Mouse (Mus musculus) liver, embryonic 13.5 days (tissue): Measurements from ENCODE around the gene Retreg1. TPM values are rescaled to one million over a fixed set of nuclear protein-coding genes. Genes with fewer than 3 reads are reported as not detected.
"Not testable (repeated sequence)": the region's sequence is repeated elsewhere in the genome, so short reads cannot be mapped to it uniquely, and the experiment has no call there.

Source experiments
- ATAC-seq: fragments of 200-750 bp; cut with Nextera tagmentation; 2 replicates; pipeline ENCODE4 v1.8.0; 2017; ENCODE audit warnings: low read depth, mild to moderate bottlenecking, moderate number of reproducible peaks, moderate library complexity
- DNase-seq: peaks from one replicate; pipeline ENCODE4 v3.0.0; 2022
- H3K27ac ChIP-seq: fragments of 300-500 bp; sonication (generic); 2 replicates; pipeline ENCODE4 v1.5.1; 2015; ENCODE audit warnings: moderate library complexity, mild to moderate bottlenecking, inconsistent platforms
- H3K27me3 ChIP-seq: fragments of 300-500 bp; sonication (generic); 2 replicates; pipeline ENCODE4 v1.6.1; 2015; ENCODE audit warnings: mild to moderate bottlenecking, inconsistent platforms
- H3K36me3 ChIP-seq: fragments of 300-500 bp; sonication (generic); 2 replicates; pipeline ENCODE4 v1.6.1; 2015; ENCODE audit warnings: mild to moderate bottlenecking, inconsistent platforms
- H3K4me1 ChIP-seq: fragments of 300-500 bp; sonication (generic); replicated peaks from 2 replicates; pipeline ENCODE4 v1.6.1; 2015; ENCODE audit warnings: inconsistent platforms
- H3K4me2 ChIP-seq: fragments of 300-500 bp; sonication (generic); 2 replicates; pipeline ENCODE4 v1.6.1; 2015; ENCODE audit warnings: inconsistent platforms, mild to moderate bottlenecking, moderate library complexity
- H3K4me3 ChIP-seq: fragments of 300-500 bp; sonication (generic); replicated peaks from 2 replicates; pipeline ENCODE4 v1.5.1; 2015; ENCODE audit warnings: mild to moderate bottlenecking, inconsistent platforms
- H3K9ac ChIP-seq: fragments of 300-500 bp; sonication (generic); 2 replicates; pipeline ENCODE4 v1.6.1; 2015; ENCODE audit warnings: mild to moderate bottlenecking, inconsistent platforms
- H3K9me3 ChIP-seq: fragments of 300-500 bp; sonication (generic); replicated peaks from 2 replicates; pipeline ENCODE4 v1.6.1; 2016; ENCODE audit warnings: inconsistent platforms
- WGBS: fragments of 180-500 bp; shearing (Covaris S2); methylation state at CpG from one replicate; pipeline ENCODE4 v1.1.7; 2015; ENCODE audit not compliant: insufficient replicate concordance; 5-methylcytosine and 5-hydroxymethylcytosine counted together
- polyA plus RNA-seq: library from polyadenylated mRNA; unstranded; fragments of >200 nt; fragmentation: Nextera tagmentation; extraction: Ambion mirVana; gene quantifications from 2 replicates; pipeline ENCODE4 v1.2.1, GENCODE M21; 2015

The Retreg1 gene
- polyA plus RNA-seq, 1 experiment from 2014 or later, result 1.4 TPM

DNA sequence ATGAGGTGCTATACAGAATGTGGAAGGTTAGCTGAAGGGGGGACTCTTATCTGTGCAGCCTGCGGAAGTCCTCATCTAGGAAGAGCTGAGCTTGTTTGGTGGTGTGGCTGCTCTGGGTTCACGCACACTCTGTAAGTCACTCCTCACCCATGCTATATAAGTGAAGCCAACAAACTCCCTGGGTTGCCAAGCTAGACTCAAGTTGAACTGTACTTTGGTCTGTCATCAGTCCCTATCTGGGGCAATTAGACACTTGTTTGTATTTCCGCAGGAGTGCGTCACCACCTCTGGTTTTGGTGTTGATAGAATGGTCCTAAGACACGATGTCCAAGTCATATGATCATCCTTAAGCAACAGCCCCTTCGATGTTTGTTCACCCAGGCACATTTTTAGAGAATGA, 132.8 kb downstream of the Retreg1 start:
- Histone ChIP-seq H3K4me3 (no peak overlapping the region), H3K9ac (no peak overlapping the region), H3K4me2 (no peak overlapping the region), H3K27me3 (no peaks in the 10 kb centered on the region), H3K9me3 (no peaks in the 10 kb centered on the region), H3K27ac (no peak overlapping the region), H3K36me3 (no peaks in the 10 kb centered on the region), H3K4me1 (no peaks in the 10 kb centered on the region)
- WGBS, result 80% methylated on average over 6 of the region's 6 CpGs
- no peak for ATAC-seq
- DNase-seq, result no peak

DNA sequence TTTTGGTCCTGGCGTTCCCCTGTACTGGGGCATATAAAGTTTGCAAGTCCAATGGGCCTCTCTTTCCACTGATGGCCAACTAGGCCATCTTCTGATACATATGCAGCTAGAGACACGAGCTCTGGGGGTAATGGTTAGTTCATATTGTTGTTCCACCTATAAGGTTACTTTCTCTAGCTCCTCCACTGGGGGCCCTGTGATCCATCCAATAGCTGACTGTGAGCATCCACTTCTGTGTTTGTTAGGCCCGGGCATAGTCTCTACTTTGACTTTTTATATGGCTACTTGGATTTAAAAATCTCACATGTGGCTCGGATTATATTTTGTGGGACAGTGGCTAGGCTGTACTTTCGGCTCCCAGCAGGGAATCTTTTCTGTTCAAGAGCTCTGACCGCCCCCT, 140.6 kb downstream of the Retreg1 start:
- not testable (repeated sequence) for ATAC-seq, H3K27me3 ChIP-seq, H3K9me3 ChIP-seq, DNase-seq
- Histone ChIP-seq H3K4me3 (peak overlapping the region; percentile 99), H3K4me2 (peak overlapping the region; percentile 92), H3K4me1 (peaks cover 28% of the 10 kb centered on the region), H3K9ac (peak overlapping the region; percentile 66), H3K27ac (peak overlapping the region; percentile 57), H3K36me3 (peaks cover 18% of the 10 kb centered on the region)
- WGBS, result 18% methylated on average over 6 of the region's 6 CpGs

DNA sequence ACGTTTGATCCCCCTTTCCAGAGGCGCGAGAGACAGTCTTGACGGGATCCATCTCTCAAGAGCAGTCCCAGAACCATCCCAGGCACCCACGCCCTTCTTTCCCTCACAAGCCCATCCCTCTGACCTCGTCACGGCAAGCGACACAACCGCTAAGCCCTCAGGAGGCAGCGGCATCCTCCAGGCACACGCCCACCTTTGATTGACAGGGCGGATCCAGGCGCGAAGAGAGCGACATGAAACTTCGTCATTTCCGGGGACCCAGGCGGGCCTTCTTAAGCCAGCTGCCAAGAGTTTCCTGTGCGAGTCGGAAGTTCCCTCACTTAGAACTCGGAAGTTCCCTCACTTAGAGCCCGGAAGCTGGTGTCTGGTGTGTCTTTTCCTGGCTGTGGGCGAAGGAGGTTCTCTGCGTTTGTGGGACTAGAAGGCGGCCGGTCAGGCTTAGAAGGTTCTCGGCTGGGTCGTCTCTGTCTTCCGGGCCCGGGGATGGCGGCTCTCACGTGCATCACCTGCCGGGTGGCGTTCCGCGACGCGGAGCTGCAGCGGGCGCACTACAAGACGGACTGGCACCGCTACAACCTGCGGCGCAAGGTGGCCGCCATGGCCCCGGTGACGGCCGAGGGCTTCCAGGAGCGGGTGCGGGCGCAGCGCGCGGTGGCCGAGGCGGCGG, 141.2 kb downstream of the Retreg1 start, which contains the start of gene Zfp622:
Zfp622 (plus strand) TSS at position 300 of the 667 bp plus-strand sequence.
- WGBS, result under 1% methylated on average over 56 of the region's 57 CpGs
- Histone ChIP-seq H3K4me2 (peak within 1 kb of the TSS; percentile 92), H3K27me3 (no peaks in the 10 kb centered on the region), H3K4me3 (peak within 1 kb of the TSS; percentile 99), H3K4me1 (peaks cover 31% of the 10 kb centered on the region), H3K9me3 (no peaks in the 10 kb centered on the region), H3K27ac (peak within 1 kb of the TSS; percentile 94), H3K36me3 (peaks cover 22% of the 10 kb centered on the region), H3K9ac (peak within 1 kb of the TSS; percentile 95)
- ATAC-seq (peak; percentile 96), DNase-seq (peak; percentile 93)

DNA sequence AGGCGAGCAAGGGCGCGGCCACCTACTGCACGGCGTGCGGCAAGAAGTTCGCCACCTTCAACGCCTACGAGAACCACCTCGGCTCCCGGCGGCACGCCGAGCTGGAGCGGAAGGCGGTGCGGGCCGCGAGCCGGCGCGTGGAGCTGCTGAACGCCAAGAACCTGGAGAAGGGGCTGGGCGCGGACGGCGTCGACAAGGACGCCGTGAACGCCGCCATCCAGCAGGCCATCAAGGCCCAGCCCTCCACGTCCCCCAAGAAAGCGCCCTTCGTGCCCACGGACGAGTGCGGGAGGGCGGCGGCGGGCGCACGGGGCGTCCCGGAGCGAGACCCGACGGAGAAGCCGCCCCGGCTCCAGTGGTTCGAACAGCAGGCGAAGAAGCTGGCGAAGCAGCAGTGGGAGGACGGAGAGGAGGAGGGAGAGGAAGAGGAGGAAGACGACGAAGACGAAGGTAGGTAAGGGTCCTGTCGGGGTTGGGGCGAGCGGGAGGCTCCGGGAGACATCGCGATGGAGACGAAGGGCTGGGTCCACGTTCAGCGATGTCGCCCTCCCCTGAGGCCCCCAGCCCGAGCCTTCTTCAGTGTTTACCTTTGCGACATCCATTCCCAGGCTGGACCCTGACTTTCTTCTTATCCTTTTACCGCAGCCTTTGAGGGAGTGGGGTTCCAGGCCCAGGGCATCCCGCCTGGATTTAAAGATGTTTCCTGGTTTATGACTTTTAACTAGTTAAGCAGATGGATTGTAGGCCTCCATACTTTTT, 141.9 kb downstream of the Retreg1 start:
- Histone ChIP-seq H3K27ac (peak overlapping the region; percentile 94), H3K36me3 (peaks cover 29% of the 10 kb centered on the region), H3K4me2 (peak overlapping the region; percentile 92), H3K4me1 (peaks cover 31% of the 10 kb centered on the region), H3K4me3 (peak overlapping the region; percentile 99), H3K9me3 (no peaks in the 10 kb centered on the region), H3K27me3 (no peaks in the 10 kb centered on the region), H3K9ac (peak overlapping the region; percentile 95)
- ATAC-seq (peak; percentile 4; the same call in 1 of the 2 replicates), DNase-seq (no peak)
- under 1% methylated on average over 71 of the region's 71 CpGs for WGBS

DNA sequence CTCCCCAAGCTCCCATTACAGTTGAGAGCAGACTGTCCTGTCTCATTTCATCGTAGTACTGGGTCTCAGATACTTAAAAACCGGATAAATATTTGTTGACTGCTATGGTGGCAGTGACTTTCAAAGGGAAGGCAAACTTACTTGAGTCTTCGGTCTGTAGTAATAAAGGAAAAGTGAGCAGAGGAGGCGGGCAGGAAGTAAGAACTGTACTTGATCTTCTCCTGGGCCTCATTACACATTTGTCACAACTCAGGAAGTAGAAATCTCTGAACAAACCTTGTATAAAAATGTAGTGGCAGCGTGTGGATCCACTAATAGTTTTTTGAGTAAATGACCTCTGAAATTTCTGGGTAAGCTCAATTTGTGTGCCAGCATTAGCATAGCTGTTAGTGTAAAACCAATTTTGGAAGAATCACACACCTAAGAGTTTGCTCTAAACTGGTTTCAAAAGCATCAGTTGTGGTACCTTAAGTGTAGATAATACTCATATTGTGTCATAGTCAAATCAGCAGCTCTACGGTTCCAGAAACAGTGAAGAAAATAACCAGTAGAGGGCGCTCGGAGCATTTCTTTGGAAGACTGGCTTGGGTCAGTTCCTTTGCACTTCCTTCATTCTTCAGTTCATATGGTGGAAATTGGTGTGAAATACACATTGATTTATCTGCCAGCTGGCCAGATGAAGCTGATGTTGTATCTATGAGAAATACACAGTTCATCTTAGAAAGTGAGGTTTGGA, 150.2 kb downstream of the Retreg1 start:
- H3K4me3 ChIP-seq, result no peak overlapping the region
- no peaks in the 10 kb centered on the region for H3K27me3 ChIP-seq
- 55% methylated on average over 8 of the region's 8 CpGs for WGBS
- ATAC-seq (no peak), DNase-seq (peak; percentile 30)
- 0 out of 2 replicates have a peak, but pooled peaks cover 6% of the 10 kb centered on the region for H3K4me1 ChIP-seq
- no peak overlapping the region for H3K4me2 ChIP-seq
- no peaks in the 10 kb centered on the region for H3K9me3 ChIP-seq
- H3K27ac ChIP-seq, result no peak overlapping the region
- H3K9ac ChIP-seq, result no peak overlapping the region
- H3K36me3 ChIP-seq, result peaks cover 77% of the 10 kb centered on the region

DNA sequence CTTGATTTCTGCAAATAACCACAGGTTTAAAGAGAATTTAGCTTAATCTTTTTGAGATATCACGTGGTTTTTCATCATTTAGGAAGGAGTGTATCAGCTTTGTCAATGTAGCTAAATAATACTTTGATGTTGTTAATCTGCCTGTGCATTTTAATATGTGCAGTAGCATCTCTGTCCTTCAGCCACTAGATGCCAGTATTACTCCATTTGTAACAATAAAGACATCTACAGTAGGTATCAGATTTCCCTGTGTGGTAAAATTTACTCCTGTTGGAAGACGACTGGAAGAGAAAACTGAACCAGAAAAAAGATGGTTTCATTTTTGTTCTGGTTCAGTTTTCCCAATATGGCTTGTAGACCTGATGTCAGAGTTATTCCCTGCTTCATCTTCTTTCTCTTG, 152.5 kb downstream of the Retreg1 start:
- no peak for DNase-seq
- H3K36me3 ChIP-seq, result peaks cover 62% of the 10 kb centered on the region
- WGBS, result 66% methylated on average over 2 of the region's 2 CpGs
- H3K9ac ChIP-seq, result no peak overlapping the region
- no peaks in the 10 kb centered on the region for H3K27me3 ChIP-seq
- H3K4me2 ChIP-seq, result no peak overlapping the region
- H3K27ac ChIP-seq, result no peak overlapping the region
- H3K4me1 ChIP-seq, result no peaks in the 10 kb centered on the region
- no peak overlapping the region for H3K4me3 ChIP-seq
- no peaks in the 10 kb centered on the region for H3K9me3 ChIP-seq
- no peak for ATAC-seq

DNA sequence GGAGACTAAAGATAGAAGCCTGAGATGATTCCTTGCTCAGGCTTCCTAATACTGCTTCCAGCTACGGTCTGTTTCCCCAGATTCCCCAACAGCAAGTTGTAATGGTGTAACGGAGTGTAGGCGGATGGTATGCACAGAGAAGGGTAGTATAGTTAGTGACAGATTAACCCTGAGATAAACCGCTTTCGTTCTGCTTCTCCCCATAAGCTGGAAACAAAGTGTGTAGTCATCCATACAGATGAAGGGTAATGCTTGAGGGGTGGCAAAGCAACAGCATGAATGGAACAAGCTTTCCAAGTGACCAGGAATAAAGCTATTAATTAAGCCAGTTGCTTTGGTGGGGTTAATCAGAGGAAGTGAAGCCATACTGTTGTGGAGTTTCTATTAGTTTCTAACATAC, 156.6 kb downstream of the Retreg1 start:
- not testable (repeated sequence) for DNase-seq, H3K4me3 ChIP-seq, H3K27me3 ChIP-seq, H3K4me2 ChIP-seq, H3K9ac ChIP-seq, H3K9me3 ChIP-seq, H3K4me1 ChIP-seq, H3K27ac ChIP-seq, ATAC-seq
- H3K36me3 ChIP-seq, result peaks cover 31% of the 10 kb centered on the region
- 65% methylated on average over 5 of the region's 5 CpGs for WGBS

DNA sequence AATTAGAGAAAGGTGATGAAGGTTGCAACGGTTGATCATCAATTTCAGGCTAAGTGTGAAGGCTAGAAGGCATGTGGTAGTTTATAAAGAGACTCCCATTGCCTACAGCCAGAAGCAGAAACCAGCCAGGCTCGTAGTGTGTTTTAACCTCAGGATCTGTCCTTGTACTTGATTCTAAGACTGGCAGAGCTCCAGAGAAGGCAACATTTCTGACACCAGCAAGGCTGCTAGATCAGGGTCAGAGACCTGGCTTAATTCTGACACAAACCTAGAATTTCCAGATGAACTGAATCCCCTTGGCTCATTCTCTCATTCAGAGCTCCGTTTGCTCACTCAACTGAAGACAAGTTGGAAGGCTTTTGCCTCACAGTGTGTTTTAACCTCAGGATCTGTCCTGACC, 165.6 kb downstream of the Retreg1 start:
- Histone ChIP-seq H3K36me3 (no peaks in the 10 kb centered on the region), H3K4me1 (no peaks in the 10 kb centered on the region), H3K9ac (no peak overlapping the region), H3K27ac (no peak overlapping the region), H3K9me3 (no peaks in the 10 kb centered on the region), H3K4me3 (no peak overlapping the region), H3K27me3 (no peaks in the 10 kb centered on the region), H3K4me2 (no peak overlapping the region)
- WGBS, result 63% methylated on average over 3 of the region's 3 CpGs
- no peak for DNase-seq
- no peak for ATAC-seq

DNA sequence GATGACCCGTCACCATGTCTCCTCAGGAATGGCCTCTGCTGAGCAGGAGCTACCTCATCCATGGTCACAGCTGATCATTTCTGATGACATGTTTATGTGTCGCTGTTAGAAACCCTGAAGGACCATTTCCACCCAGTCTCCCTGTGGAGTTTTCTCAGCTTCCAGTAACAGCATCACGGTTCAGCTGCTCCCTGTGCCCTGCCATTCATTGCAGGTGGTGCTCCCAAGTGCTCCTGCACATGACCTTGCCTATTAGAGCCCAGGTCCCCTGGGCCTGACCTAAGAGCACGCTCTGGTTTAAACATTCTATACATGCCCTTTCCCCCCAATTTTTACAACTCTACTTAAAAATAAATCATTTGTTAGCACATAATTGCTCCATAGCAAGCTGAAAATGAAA, 169.9 kb downstream of the Retreg1 start:
- 61% methylated on average over 4 of the region's 4 CpGs for WGBS
- Histone ChIP-seq H3K9ac (no peak overlapping the region), H3K27me3 (no peaks in the 10 kb centered on the region), H3K4me3 (no peak overlapping the region), H3K9me3 (no peaks in the 10 kb centered on the region), H3K36me3 (no peaks in the 10 kb centered on the region), H3K4me2 (no peak overlapping the region), H3K4me1 (no peaks in the 10 kb centered on the region), H3K27ac (no peak overlapping the region)
- DNase-seq, result no peak
- ATAC-seq, result no peak

DNA sequence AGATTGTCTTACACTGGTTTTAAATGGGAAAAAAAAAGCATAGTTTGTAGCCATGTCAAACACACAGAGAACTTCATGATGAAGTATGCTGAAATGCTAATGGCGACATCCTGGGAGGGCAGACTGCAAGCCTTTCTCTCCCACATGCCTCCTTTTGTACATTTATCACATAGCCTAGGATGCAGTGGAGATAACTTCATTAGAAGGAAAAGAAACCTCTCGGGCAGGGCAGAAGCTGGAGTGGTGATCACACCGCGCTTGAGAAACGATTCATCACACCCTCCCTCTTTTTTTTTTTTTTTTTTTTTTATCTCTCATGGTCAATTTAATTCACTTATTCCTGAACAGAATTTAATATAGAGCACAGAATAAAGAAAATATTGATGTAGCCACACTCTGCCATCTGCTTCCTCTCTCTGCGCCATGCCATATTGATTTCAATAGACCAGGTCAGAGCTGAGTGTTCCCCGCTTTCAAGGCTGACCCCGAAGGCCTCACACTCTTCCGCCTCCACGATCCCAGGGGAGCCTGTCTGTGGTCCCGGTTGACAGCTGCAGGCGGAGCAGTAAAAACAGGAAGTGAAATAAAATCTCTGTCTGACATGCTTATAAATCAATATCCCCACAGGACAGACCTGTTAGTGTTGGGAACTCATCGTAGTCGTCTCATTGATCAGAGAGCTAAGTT, 173.1 kb downstream of the Retreg1 start:
- Histone ChIP-seq H3K27me3 (no peaks in the 10 kb centered on the region), H3K4me2 (no peak overlapping the region), H3K9me3 (no peaks in the 10 kb centered on the region), H3K4me1 (no peaks in the 10 kb centered on the region), H3K27ac (no peak overlapping the region), H3K36me3 (no peaks in the 10 kb centered on the region), H3K9ac (no peak overlapping the region), H3K4me3 (no peak overlapping the region)
- WGBS, result 42% methylated on average over 14 of the region's 14 CpGs
- DNase-seq, result no peak
- ATAC-seq, result no peak

DNA sequence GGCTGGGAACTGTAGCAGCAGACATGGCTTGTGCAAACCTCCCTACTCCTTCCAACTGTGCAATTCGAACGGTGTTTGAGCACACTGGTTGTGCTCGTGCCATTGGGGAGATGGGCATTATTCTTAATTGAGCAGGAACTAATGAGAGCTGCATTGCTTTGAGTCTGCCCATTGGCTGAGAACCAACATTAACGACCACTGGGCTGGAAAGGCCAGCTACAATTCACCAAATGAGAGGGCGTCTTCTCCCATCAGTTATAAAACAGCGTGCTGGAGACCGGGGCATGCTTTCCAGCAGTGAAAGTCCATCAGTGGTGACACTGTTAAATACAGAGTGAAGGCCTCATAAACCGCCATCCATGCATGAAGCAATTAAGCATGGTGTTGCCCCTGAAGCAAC, 178.7 kb downstream of the Retreg1 start:
- no peak overlapping the region for H3K4me3 ChIP-seq
- H3K9me3 ChIP-seq, result no peaks in the 10 kb centered on the region
- no peaks in the 10 kb centered on the region for H3K4me1 ChIP-seq
- no peak overlapping the region for H3K27ac ChIP-seq
- DNase-seq (no peak), ATAC-seq (no peak)
- WGBS, result 63% methylated on average over 8 of the region's 8 CpGs
- no peak overlapping the region for H3K9ac ChIP-seq
- H3K36me3 ChIP-seq, result no peaks in the 10 kb centered on the region
- H3K27me3 ChIP-seq, result no peaks in the 10 kb centered on the region
- H3K4me2 ChIP-seq, result no peak overlapping the region
